Mouse (Mus musculus) kidney, postnatal 14 days (tissue): ENCODE data around the gene Sacs.

Source experiments
- DNase-seq: peaks from one replicate; pipeline ENCODE4 v3.0.0; 2022; ENCODE audit warnings: mixed read lengths

Sacs gene

GRCm38 (mm10) chr14:61242611-61243010 is 104.4 kb downstream of the Sacs start:
- no peak for DNase-seq

- DNase-seq, result no peak
These were observed 108.2 kb downstream of the Sacs start for GRCm38 (mm10) chr14:61246444-61246843.

- no peak for DNase-seq
These were observed 114.5 kb downstream of the Sacs start for GRCm38 (mm10) chr14:61252596-61253388.

- no peak for DNase-seq
These were observed 120.1 kb downstream of the Sacs start, which contains the start of gene Sgcg for GRCm38 (mm10) chr14:61258352-61258751. Gene Sgcg, minus strand, starts transcription at chr14:61258490.

GRCm38 (mm10) chr14:61259084-61259483 is 120.8 kb downstream of the Sacs start:
- DNase-seq, result no peak

- DNase-seq, result no peak
These were observed 129.7 kb downstream of the Sacs start for GRCm38 (mm10) chr14:61267908-61268475.

- no peak for DNase-seq
These were observed 136.3 kb downstream of the Sacs start for GRCm38 (mm10) chr14:61274414-61275198.

GRCm38 (mm10) chr14:61277285-61277684 is 139.0 kb downstream of the Sacs start:
- DNase-seq, result peak; percentile 33

- DNase-seq, result no peak
These were observed 140.5 kb downstream of the Sacs start for GRCm38 (mm10) chr14:61278676-61279300.

- DNase-seq, result no peak
These were observed 150.5 kb downstream of the Sacs start for GRCm38 (mm10) chr14:61288606-61289286.
